Mouse (Mus musculus) fibroblast of lung, adult 2 months (primary cell): ENCODE data around the gene P2rx5.

Experiments
- DNase-seq: peaks from one replicate; pipeline ENCODE4 v3.0.0-alpha.2; 2011; ENCODE audit warnings: low read depth

The P2rx5 gene

GRCm38 (mm10) chr11:73176186-73176585 is 16.0 kb downstream of the P2rx5 start:
- DNase-seq, result no peak

GRCm38 (mm10) chr11:73176608-73177508 is 16.6 kb downstream of the P2rx5 start, which contains the start of the genes Emc6 and Tax1bp3:
TSS of gene Emc6 (minus strand) at chr11:73177037.
TSS of gene Tax1bp3 (plus strand) at chr11:73177083.
- DNase-seq, result peak; percentile 95

GRCm38 (mm10) chr11:73177509-73177875 is 17.3 kb downstream of the P2rx5 start:
- peak; percentile 19 for DNase-seq

GRCm38 (mm10) chr11:73177895-73178294 is 17.7 kb downstream of the P2rx5 start:
- DNase-seq, result no peak

GRCm38 (mm10) chr11:73185872-73186615 is 25.8 kb downstream of the P2rx5 start:
- DNase-seq, result no peak

GRCm38 (mm10) chr11:73187231-73187630 is 27.0 kb downstream of the P2rx5 start:
- DNase-seq, result no peak

- DNase-seq, result no peak
These were observed 32.8 kb downstream of the P2rx5 start for GRCm38 (mm10) chr11:73193047-73193446.

- DNase-seq, result no peak
These were observed 34.2 kb downstream of the P2rx5 start for GRCm38 (mm10) chr11:73194444-73194843.

- DNase-seq, result no peak
These were observed 38.0 kb downstream of the P2rx5 start for GRCm38 (mm10) chr11:73198190-73198589.

- DNase-seq, result peak; percentile 86
These were observed 38.5 kb downstream of the P2rx5 start, which contains the start of gene Ctns for GRCm38 (mm10) chr11:73198603-73199229. TSS of gene Ctns (minus strand) at chr11:73199042.

- peak; percentile 91 for DNase-seq
These were observed 39.0 kb downstream of the P2rx5 start, which contains the start of gene Shpk for GRCm38 (mm10) chr11:73199230-73199712. TSS of gene Shpk (plus strand) at chr11:73199460.

GRCm38 (mm10) chr11:73199879-73200278 is 39.7 kb downstream of the P2rx5 start:
- no peak for DNase-seq

GRCm38 (mm10) chr11:73201021-73201420 is 40.8 kb downstream of the P2rx5 start:
- DNase-seq, result no peak

GRCm38 (mm10) chr11:73201597-73201996 is 41.4 kb downstream of the P2rx5 start:
- no peak for DNase-seq

GRCm38 (mm10) chr11:73203895-73204294 is 43.7 kb downstream of the P2rx5 start:
- DNase-seq, result no peak

GRCm38 (mm10) chr11:73205194-73205593 is 45.0 kb downstream of the P2rx5 start:
- DNase-seq, result no peak

- DNase-seq, result no peak
These were observed 47.4 kb downstream of the P2rx5 start for GRCm38 (mm10) chr11:73207621-73208020.

- DNase-seq, result no peak
These were observed 53.7 kb downstream of the P2rx5 start for GRCm38 (mm10) chr11:73213956-73214355.

- DNase-seq, result no peak
These were observed 59.5 kb downstream of the P2rx5 start for GRCm38 (mm10) chr11:73219671-73220070.

GRCm38 (mm10) chr11:73220651-73221050 is 60.4 kb downstream of the P2rx5 start:
- no peak for DNase-seq
